Mouse (Mus musculus) embryonic stem cell, embryonic (primary cell): Measurements from ENCODE around the gene Cox19.

Source experiments
- CTCF ChIA-PET, 4 experiments: fragments of 300-600 bp in 2 of 4; fragments of 350-600 bp in 2 of 4; sonication (Branson Sonifier 250); formaldehyde crosslinking; loops; one replicate each; lab custom pipeline; 2022; ENCODE audit warnings: inconsistent platforms in 2 of 4; lab: Charles Lee
- POLR2A ChIA-PET, 4 experiments: fragments of 300-600 bp in 2 of 4; fragments of 350-600 bp in 2 of 4; sonication (Branson Sonifier 250); formaldehyde crosslinking; loops; one replicate each; lab custom pipeline; 2022; ENCODE audit warnings: antibody characterized with exemption in 4 of 4, inconsistent platforms in 1 of 4; lab: Charles Lee

The Cox19 gene

DNA sequence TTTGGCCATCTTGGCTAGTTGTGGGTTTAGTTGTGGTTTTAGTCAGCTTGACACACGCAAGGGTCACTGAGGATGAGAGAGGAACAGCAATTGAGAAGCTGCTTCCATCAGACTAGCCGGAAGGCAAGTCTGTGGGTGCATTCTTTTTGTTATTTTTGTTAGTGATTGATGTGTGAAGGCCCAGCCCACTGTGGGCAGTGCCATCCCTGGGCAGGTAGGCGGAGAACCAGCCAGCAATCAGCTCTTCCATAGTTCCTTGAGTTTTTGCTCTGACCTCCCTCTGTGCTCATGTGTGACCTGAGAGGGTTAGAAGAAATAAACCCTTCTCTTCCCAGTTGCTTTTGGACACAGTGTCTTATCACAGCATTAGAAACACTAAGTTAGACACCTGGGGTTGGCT is 21.9 kb upstream of the Cox19 start:
- ChIA-PET CTCF (interaction anchor here in 2 of 4 experiments (0.5 to 1.4 kb wide), 5 partner anchors 8 to 42 kb away, joined by 3 to 4 read pairs (median 3); no protein-coding TSS in a partner anchor), POLR2A (interaction anchor here in 2 of 4 experiments (0.6 to 1.5 kb wide), 4 partner anchors 28 to 173 kb away, joined by 3 to 8 read pairs (median 4); partner anchors contain the start of gene Sun1 (in 1 of the 2))

GRCm38 (mm10) chr5:139371631-139372401 is 20.6 kb upstream of the Cox19 start:
- POLR2A ChIA-PET: interaction anchor here in 2 of 4 experiments (0.7 to 2.8 kb wide), 11 partner anchors 7 to 375 kb away, joined by 3 to 14 read pairs (median 3); partner anchors contain the start of genes Cyp2w1 (in 1 of the 2) and Sun1 (in 1 of the 2)
- CTCF ChIA-PET: interaction anchor here in 3 of 4 experiments (0.7 to 2.0 kb wide), 8 partner anchors 8 to 38 kb away, joined by 3 to 6 read pairs (median 3); no protein-coding TSS in a partner anchor

DNA sequence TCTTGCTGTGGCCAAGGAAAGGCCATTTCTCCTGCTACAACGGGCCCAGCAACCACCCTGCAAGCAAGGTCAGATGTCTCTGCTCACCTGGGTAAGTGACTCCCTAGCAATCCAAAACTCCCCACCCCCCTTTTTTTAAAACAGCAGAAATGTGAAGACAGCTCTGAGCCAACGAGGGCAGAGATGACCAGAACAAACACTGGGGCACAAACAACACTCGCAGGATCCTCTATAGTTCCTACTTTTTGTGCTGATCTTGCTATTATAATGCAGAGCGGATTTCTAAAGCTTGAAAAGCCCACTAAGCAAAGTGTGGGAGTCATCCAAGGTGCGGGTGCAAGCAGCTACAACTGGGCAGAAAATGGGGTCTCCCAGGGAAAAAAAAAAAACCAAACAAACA is 19.9 kb upstream of the Cox19 start:
- ChIA-PET POLR2A (interaction anchor here in 3 of 4 experiments (0.8 to 2.8 kb wide), 15 partner anchors 8 to 374 kb away, joined by 3 to 14 read pairs (median 3); partner anchors contain the start of gene Sun1 (in 1 of the 3)), CTCF (interaction anchor here (0.6 to 2.0 kb wide), 11 partner anchors 9 to 375 kb away, joined by 3 to 6 read pairs (median 3); no protein-coding TSS in a partner anchor)

- ChIA-PET CTCF (interaction anchor here (0.6 to 2.0 kb wide), 10 partner anchors 12 to 376 kb away, joined by 3 to 6 read pairs (median 3); no protein-coding TSS in a partner anchor), POLR2A (interaction anchor here in 3 of 4 experiments (0.5 to 3.5 kb wide), 17 partner anchors 8 to 374 kb away, joined by 3 to 14 read pairs (median 3); partner anchors contain the start of genes Gpr146 (in 1 of the 3) and Sun1 (in 1 of the 3))
Observed at GRCm38 (mm10) chr5:139370336-139370735, 19.1 kb upstream of the Cox19 start.

GRCm38 (mm10) chr5:139368638-139369320 is 17.6 kb upstream of the Cox19 start:
- ChIA-PET CTCF (interaction anchor here in 2 of 4 experiments (0.6 to 1.2 kb wide), 2 partner anchors 29 to 121 kb away, joined by 4 to 5 read pairs; no protein-coding TSS in a partner anchor), POLR2A (interaction anchor here in 2 of 4 experiments (0.5 to 3.5 kb wide), 7 partner anchors 10 to 179 kb away, joined by 3 to 13 read pairs (median 3); partner anchors contain the start of genes Get4 (in 1 of the 2) and Gpr146 (in 1 of the 2))

DNA sequence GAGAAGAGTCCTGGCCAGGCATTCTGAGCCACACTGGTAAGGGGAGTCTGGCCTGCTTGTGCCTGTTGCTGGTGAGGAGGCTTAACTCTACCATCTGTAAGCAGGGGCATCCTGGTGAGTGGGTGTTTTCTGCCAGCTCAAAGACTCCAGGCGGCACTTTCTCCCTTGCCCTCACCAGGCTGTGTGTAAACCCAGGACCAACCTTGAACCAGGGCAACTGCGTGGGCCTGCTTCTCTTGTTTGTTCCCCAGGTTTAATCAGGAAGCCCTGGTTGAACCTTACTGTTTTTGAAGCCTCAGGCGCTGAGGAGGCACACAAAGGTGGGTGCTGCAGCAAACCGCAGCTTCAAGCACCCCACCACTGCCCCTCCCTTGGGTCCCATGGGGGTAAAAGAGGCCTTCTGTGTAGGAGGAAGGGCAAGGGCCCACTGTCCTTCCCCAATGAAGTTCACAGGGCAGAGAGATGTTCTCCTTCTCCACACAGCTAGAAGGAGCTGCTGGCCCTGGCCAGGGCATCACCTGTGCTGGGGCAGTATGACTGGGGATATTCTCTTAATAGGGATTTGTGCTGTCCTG is 16.8 kb upstream of the Cox19 start:
- POLR2A ChIA-PET: interaction anchor here in 3 of 4 experiments (0.5 to 3.5 kb wide), 8 partner anchors 10 to 1818 kb away, joined by 3 to 13 read pairs (median 3); partner anchors contain the start of genes Get4 (in 1 of the 3) and Gpr146 (in 1 of the 3)
- CTCF ChIA-PET: interaction anchor here in 2 of 4 experiments (0.6 to 1.5 kb wide), 3 partner anchors 27 to 37 kb away, joined by 3 to 5 read pairs (median 3); no protein-coding TSS in a partner anchor

- ChIA-PET POLR2A (interaction anchor here in 2 of 4 experiments (1.2 to 1.4 kb wide), 3 partner anchors 14 to 69 kb away, joined by 3 read pairs; no protein-coding TSS in a partner anchor), CTCF (interaction anchor here in 2 of 4 experiments (0.7 to 1.5 kb wide), 4 partner anchors 13 to 35 kb away, joined by 3 to 5 read pairs (median 3); no protein-coding TSS in a partner anchor)
Observed at GRCm38 (mm10) chr5:139366484-139366883, 15.3 kb upstream of the Cox19 start.

- CTCF ChIA-PET: interaction anchor here in 2 of 4 experiments (1.1 to 4.6 kb wide), 4 partner anchors 12 to 385 kb away, joined by 4 to 17 read pairs (median 6); no protein-coding TSS in a partner anchor
Observed at GRCm38 (mm10) chr5:139365827-139366226, 14.6 kb upstream of the Cox19 start.

GRCm38 (mm10) chr5:139364911-139365571 is 13.8 kb upstream of the Cox19 start:
- POLR2A ChIA-PET: interaction anchor here (0.6 to 2.0 kb wide), 19 partner anchors 9 to 872 kb away, joined by 3 to 5 read pairs (median 4); partner anchors contain the start of gene Gpr146 (in 2 of the 4)
- CTCF ChIA-PET: interaction anchor here (0.6 to 4.6 kb wide), 27 partner anchors 8 to 386 kb away, joined by 3 to 38 read pairs (median 4); partner anchors contain the start of gene Adap1 (in 1 of the 4)

More at GRCm38 (mm10) chr5:139365827-139366226, 14.6 kb upstream of the Cox19 start:
- POLR2A ChIA-PET: interaction anchor here in 1 of 4 experiments (1.2 to 1.4 kb wide), 2 partner anchors 14 to 22 kb away, joined by 3 read pairs; no protein-coding TSS in a partner anchor

DNA sequence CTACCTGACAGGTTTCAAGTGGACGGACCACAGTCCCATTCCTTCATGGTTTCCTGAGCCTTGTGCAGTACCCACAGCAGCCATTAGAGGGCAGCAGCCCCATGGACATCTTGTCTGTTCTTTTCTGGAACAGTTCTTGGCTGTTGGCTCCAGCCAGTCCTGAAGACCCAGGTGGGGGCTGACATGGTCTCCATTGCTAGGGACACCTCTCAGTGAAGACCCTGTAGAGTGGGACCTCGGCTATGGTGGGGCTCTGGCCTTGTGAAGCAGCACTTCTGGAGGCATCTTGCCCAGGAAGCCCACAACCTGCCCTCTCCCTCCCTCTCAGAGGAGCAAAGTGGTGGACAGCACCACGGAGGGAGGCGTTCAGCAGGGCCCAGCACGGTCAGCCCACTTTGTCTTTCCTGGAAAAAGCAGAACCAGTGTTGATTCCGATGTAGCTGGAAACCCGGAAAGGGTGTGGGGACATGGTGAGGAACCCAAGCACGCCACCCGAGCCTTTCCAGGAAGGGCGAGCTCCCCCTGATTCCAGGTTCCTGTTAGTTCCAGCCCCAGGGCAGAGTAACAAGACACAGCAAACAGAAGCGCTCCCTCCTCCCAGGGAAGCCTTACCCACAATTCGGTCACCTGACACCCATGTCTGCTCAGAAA is 13.2 kb upstream of the Cox19 start:
- POLR2A ChIA-PET: interaction anchor here (0.6 to 2.0 kb wide), 22 partner anchors 10 to 872 kb away, joined by 3 to 5 read pairs (median 3); partner anchors contain the start of gene Gpr146 (in 2 of the 4)
- CTCF ChIA-PET: interaction anchor here (0.5 to 4.6 kb wide), 29 partner anchors 9 to 387 kb away, joined by 3 to 38 read pairs (median 4); partner anchors contain the start of genes Adap1 (in 1 of the 4) and Cyp2w1 (in 1 of the 4)

GRCm38 (mm10) chr5:139363858-139364257 is 12.6 kb upstream of the Cox19 start:
- ChIA-PET CTCF (interaction anchor here (0.5 to 4.6 kb wide), 17 partner anchors 9 to 1832 kb away, joined by 3 to 38 read pairs (median 6); partner anchors contain the start of gene Cyp2w1 (in 1 of the 4)), POLR2A (interaction anchor here (0.6 to 2.0 kb wide), 11 partner anchors 15 to 719 kb away, joined by 3 to 6 read pairs (median 4); no protein-coding TSS in a partner anchor)

GRCm38 (mm10) chr5:139359244-139359643 is 8.0 kb upstream of the Cox19 start:
- CTCF ChIA-PET: interaction anchor here (0.6 to 10.3 kb wide), 12 partner anchors 9 to 429 kb away, joined by 3 to 114 read pairs (median 3); partner anchors contain the start of gene Cox19 (in 1 of the 4)
- POLR2A ChIA-PET: interaction anchor here (0.6 to 1.3 kb wide), 7 partner anchors 8 to 283 kb away, joined by 3 to 7 read pairs (median 3); partner anchors contain the start of gene Cox19 (in 1 of the 4)

DNA sequence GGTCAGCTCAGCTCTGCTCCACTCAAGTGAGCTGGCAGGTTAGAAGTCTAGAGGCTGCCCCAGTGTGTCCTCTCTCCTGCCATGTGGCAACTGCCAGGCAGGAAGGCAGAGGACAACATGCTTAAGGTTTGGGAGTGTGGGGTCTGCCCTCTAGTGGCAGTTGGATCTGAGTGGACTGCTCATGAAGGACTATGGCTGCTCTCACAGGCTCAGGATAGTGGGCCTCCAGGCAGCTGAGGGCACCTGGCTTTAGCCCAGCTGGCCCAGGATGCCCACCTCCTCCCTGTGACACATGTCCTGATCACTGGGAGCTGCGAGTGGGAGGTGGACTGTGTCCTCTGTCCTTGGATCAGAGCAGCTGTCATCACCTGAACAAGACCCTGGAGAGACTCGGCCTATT is 7.4 kb upstream of the Cox19 start:
- ChIA-PET POLR2A (interaction anchor here in 1 of 4 experiments (1.0 kb wide), 1 partner anchor 15 kb away, joined by 3 read pairs; no protein-coding TSS in a partner anchor), CTCF (interaction anchor here in 3 of 4 experiments (0.6 to 10.3 kb wide), 6 partner anchors 11 to 101 kb away, joined by 3 to 114 read pairs (median 6); partner anchors contain the start of gene 3110082I17Rik (in 1 of the 3))

DNA sequence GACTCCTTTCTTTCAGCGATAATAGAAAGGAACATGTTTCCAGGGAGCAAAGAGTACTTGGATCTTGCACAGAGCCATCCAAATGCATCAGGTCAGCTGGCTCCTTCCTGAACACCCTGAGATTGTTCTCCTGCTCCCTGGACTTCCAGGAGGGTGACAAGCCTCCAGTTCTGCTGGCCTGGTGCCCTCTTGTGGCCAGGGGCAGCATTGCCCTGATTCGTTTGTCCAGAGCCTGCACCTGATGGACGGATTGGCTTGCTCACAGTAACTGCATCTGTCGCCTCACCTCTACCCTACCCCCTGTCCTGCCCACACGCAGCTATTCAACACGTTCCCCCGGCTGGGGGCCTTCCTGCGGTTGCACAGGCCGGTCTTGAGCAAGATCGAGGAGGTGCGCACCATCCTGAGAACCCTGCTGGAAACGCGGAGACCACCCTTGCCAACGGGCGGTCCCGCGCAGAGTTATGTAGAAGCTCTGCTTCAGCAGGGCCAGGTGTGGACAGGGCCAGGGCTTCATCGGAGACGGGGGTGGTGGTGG is 4.1 kb upstream of the Cox19 start:
- POLR2A ChIA-PET: interaction anchor here in 2 of 4 experiments (0.5 to 3.6 kb wide), 7 partner anchors 10 to 1823 kb away, joined by 3 to 22 read pairs (median 3); partner anchors contain the start of genes Dnaaf5 (in 1 of the 2), Prkar1b (in 1 of the 2) and Zfand2a (in 1 of the 2)

More for the DNA sequence above, 4.1 kb upstream of the Cox19 start:
- CTCF ChIA-PET: interaction anchor here (0.5 to 10.3 kb wide), 31 partner anchors 9 to 458 kb away, joined by 3 to 114 read pairs (median 3); partner anchors contain the start of genes Get4 (in 1 of the 4) and Zfand2a (in 1 of the 4)
